Mouse (Mus musculus) adrenal gland, adult 2 months (tissue): ENCODE measurements around the gene Fance. TPM values are rescaled to one million over a fixed set of nuclear protein-coding genes. Genes with fewer than 3 reads are reported as not detected.
"Not testable (repeated sequence)": the region's sequence is repeated elsewhere in the genome, so short reads cannot be mapped to it uniquely, and the experiment has no call there.

Source experiments
- DNase-seq: peaks from one replicate; pipeline ENCODE4 v3.0.0; 2021
- polyA plus RNA-seq: library from polyadenylated mRNA; depleted of rRNA; stranded (reverse); fragments of >200 nt; gene quantifications from 2 replicates; pipeline ENCODE4 v1.2.3, GENCODE M21; 2012
- total RNA-seq, 2 experiments: library from RNA; stranded (reverse); gene quantifications; 2 replicates each; pipeline ENCODE4 v1.2.3; 2021

Gene Fance
- total and polyA plus RNA-seq, 3 experiments, result 19.5 to 31.5 (median 22.5) TPM

DNA sequence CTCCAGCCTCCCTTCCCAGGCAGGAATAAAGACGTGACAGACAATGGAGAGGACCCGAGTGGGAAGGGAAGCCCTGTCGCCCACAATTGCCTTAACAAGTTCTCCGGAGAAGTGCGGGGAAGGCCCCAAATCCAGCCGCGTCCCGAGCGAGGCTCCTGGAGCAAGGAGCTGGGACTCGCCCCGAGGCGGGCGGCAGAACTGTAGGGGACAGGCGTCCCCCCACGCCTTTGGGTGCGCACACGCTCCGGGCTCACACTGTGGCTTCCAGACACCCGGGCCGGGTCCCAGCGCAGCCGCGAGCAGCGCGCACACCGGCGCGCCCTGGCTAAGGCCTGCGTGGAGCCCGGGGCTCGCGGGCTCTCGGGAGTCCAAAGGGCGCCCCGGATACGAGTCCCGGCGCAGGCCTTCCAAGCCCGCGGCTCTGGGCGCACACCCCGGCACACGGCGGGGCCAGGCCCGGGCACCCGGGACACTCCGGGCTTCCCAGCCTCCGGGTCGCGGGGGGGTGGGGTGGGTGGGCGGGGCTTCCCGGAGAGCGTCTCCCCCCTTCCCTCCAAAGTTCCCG, 36.7 kb downstream of the Fance start:
- peak; percentile 78 for DNase-seq

DNA sequence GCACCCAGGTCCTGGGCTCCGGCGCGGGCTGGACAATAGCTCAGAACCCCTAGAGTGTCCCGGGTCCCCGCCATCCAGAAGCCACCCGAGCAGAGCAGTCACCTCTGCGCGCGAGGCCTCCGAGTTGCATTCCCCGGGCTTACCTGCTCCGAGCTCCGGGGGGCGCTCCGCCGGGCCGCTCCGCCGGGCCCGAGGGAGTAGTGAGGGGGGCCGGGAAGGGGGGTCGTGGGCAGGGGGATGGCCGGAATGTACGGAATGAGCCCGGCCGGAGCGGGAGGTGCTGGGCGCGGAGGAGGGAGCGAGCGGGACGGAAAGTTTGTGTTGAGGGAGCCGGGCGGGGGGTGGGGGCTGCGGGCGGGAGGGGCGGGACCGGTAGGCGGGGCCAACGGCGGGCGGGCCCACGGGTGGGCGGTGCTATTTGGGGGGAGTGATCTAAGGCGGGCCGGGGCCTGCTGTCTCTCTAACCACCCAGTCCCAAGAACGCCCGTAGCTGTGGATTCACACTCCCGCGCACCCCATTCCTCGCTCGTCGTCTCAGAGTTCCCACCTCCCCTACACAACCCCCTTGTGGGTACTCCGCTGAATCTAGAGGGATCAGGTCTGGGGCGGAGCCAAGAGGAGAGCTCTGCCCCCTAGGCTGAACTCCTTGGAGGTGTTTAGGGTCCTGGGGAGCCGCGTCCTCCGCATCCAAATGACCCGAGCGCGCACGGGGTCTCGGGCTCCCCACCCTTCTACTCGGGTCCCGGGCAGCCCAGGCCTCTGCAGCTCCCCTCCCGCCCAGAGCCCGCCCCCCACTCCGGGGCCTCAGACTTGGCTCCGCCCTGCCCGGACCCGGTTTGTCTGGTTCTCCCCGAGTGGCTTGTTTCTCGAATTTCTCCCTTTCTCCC, 37.4 kb downstream of the Fance start, which contains the start of gene Tead3:
Tead3 (minus strand) TSS at position 352 of the 887 bp plus-strand sequence.
- peak; percentile 89 for DNase-seq

DNA sequence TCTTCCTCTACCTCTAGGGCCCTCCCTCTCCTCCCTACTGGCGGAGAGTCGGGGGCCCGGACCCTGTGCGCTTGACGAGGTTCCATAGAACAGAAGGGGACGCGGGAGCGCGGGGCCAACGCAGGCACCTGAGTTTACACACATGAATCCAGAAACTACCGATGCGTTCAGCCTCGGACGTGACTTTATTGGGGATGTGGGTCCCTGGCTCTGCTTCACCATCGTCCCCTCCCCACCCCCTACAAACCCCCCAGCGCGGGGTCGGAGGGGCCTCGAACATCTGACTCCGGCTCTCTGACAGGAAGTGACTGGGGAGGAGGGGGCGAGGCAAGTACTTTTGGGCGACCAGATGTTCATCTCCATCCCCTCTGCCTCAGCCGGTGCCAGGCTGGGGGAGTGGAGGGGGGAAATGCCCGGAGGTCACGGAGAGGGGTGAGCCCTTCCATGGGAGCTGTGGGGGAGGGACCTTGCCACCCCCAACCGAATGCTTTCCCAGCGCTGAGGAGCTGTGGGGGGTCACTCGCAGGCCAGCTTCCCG, 38.1 kb downstream of the Fance start:
- no peak for DNase-seq

DNA sequence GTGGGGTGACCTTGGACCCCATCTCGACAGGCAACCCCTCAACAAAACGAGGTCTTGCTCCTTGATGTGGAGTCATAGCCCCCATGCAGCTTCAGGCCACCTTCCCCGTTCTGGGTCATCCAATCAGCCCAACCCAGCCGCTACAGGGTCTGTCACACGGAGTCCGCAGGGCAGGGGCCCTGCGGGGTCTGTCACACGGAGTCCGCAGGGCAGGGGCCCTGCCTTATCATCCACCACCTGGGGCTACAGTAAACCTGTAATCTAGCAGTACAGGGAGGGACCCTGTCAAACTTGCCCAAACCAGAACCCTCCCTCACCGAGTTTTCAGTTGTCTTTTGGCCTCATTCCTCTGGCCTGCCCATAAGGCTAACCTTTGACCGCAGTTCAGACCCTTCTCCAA, 38.7 kb downstream of the Fance start:
- DNase-seq, result no peak

DNA sequence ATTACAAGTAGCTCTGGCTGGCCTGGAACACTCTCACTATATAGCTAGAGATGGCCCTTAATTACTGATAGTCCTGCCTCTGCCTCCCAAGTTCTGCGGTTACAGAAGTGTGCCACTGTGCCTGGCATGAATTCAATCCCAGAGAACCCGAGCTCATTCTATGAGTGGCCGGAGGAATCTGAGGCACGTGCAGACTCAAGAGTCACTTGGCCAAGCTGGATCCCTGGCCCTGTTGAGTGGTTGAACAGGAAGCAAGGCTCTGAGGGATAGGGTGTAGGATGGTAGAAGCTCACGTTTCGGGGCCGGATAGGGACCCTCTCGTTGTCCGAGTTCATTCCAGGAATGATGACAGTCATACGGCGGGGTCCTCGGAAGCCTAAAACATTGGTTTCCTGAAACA, 42.6 kb downstream of the Fance start:
- DNase-seq, result no peak

DNA sequence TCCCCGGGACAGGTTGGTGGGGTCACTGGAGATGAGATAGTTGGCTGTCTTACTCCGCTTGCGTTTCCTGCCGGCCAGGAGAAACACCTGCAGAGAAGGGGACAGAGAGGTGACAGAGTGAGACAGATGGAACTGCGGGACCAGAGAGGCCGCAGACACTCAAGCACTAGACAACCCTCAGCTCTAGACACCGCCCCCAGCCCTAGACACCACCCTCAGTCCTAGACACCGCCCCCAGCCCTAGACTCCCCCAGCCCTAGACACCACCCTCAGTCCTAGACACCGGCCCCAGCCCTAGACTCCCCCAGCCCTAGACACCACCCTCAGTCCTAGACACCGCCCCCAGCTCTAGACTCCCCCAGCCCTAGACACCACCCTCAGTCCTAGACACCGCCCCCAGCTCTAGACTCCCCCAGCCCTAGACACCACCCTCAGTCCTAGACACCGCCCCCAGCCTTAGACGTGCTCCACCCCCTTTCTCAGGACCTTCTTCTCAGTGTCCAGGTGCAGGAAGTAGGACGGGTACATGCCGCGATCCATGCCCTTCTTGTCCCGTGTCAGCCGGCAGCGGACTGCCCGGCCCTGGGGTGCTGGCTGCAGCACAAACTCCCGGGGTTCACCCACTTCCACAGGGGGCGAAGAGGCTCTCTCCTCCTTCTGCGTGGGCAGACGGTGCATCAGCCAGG, 45.4 kb downstream of the Fance start:
- not testable (repeated sequence) for DNase-seq

DNA sequence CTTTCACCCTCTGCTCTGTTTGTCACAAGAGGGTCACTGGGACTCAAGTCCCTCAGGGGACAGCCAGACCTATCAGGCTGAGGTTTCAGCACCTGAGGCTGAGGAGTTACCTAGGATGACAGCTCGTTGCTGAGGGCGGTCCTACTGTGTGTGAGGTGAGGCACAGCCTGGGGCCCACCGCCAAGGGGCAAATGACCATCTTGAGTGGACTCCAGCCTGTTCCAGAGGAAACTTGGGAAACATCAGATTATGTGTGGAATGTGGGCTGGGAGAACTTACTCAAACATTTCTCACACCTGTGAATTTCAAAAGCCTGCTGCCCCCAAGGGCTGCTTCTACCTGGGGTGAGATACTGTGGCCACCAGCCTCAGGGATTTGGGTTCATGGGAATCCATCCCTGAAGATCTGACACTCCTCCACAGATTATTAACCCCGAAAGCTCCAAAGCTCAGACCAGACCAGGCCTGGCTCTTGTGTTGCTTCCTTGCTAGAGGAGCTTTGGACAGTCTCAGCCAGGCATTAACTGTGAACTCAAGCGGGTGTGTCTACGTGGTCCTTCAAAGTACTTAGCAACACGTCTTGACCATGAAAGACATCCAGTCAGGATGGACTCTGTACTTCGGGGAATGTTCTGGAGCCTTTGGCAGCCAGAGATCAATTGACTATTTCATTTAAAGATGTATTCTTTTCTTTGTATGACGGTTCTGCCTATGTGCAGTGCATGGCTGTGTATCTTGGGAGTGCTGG, 47.4 kb downstream of the Fance start:
- DNase-seq, result no peak

DNA sequence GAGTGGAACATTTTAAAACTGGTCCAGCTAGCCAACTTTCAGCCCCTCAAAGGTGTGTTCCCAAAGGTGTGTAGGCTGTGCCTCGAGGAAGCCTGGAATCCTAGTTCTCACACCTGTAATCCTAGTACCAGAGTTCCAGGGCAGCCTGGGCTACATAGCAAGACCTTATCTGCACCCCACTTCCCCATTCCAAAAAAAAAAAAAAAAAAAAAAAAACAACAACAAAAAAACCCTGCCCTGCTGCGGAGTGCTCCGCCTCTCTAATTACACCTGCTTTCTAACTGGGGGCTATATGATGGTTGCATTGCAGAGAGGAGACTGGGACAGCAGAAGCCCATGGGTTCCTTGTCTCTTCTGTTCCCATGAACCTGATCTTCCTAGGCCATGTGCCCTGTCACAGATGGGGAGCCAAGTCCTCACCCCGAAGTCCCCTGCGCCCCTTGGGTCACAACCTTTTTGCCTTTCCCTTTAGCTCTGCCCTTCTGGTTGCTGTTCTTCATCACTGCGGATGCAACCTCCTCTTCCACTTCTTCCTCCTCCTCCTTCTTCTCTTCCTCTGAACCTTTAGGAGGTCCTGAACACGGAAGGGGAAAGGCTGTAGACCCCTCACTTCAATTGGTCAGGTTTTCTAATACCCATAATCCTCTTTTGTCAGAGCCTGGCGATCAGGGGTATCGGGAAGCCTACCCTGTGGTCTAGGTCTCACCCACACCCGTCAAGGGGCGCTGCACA, 48.8 kb downstream of the Fance start:
- DNase-seq, result no peak

DNA sequence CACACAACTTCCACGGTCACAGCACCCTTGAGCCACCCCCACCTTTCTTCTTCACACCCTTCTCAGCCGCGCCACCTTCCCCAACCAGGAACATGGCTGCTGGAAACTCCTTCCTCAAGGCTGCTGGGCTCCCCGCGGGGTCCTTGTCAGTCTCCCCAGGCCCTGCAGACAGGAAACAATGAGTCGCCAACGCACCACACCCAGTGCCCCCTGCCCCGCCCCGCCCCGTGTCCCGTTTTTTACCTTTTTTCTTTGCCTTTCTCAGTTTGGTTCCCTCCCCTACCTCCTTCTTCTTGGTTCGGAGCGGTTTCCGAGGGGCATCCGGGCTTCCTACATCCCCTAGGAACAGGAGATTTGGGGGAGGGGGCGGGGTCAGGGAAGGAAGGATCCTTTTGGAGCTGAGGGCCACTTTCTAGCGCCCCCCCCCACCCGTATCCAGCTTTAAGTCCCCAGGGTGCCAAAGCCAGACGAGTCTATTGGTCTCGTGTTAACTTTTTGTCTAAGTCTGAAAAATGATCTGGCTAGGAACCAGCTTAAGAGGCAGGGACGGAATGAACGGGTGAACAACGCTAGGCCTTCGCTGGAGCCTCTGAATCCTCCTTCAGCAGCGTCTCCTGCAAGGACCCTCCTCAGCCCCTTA, 49.5 kb downstream of the Fance start:
- DNase-seq, result no peak

DNA sequence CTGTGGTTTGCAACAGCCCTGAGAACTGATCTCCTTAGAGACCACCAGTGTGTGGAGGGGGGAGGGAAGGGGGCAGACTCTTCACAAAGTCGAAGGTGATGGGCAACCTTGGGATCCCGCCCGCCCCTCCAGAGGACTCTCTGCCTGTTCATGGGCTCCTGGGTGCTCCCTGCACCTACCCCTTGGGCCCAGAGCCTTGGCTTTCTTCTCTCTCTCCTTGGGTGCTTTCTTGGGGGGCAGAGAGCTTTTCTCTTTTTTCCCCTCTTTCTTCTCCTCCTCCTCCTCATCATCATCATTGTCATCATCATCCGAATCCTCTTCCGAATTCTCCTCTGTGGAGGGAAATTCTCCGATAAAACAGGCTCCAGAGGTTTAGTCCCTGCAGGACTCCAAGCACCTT, 50.2 kb downstream of the Fance start:
- DNase-seq, result no peak

DNA sequence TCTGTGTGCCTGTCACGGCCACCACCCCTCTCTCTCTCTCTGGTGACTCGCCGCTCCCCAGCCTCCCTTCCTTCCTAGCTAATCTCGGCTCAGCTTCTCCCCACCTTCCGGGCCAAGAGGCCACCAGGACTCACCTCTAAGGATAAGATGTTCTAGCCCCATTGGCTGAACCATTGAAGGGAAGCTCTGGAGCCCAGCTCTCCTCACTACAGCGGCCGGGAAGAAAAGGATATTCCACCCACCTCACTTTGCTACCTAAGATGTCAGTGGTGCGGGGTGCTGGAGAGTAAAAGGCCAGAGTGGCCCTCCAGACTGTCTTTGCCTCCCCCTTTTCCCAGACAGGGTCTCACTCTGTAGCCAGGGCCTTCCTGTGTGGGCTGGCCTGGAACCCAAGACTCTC, 51.8 kb downstream of the Fance start, which contains the start of gene Tulp1:
Tulp1 (minus strand) TSS at position 101 of the 400 bp plus-strand sequence.
- no peak for DNase-seq

DNA sequence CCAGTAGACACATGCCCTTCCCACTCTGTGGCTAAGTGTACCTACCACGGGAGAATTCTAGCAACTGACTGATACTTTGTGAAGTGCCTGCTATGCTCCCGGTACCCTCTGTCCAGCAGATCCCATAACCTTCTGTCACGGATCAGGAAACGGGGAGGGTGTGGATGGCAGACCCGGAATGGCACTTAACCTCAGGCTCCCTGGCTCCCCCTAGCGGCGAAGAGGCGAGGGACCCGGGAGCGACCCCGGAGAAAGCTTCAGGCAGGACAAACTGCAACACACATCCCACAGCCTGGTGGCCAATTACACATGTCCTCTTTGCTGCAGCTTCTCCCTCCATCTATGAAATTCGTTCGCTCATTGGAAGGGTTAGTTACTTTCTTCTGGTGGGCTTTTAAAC, 55.1 kb downstream of the Fance start:
- DNase-seq, result peak; percentile 78

DNA sequence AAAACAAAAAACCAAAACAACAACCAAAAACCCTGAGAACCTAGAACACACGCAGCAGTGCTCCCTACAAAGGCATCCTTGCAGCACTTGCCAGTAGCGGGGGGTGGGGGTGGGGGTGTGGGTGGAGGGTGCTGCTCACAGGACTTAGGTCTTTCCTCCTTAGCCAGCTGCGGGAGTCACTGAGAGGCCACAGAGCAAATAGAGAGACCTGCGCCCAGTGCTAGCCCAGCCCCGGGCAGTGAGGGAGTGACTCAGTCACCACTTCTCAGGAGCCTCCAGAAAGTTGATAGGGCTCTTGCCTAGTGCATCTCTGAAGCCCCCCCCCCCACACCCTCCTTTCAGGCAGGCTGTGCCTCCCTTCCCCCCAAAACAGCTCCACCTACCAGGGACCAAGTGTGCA, 55.7 kb downstream of the Fance start:
- DNase-seq, result no peak

DNA sequence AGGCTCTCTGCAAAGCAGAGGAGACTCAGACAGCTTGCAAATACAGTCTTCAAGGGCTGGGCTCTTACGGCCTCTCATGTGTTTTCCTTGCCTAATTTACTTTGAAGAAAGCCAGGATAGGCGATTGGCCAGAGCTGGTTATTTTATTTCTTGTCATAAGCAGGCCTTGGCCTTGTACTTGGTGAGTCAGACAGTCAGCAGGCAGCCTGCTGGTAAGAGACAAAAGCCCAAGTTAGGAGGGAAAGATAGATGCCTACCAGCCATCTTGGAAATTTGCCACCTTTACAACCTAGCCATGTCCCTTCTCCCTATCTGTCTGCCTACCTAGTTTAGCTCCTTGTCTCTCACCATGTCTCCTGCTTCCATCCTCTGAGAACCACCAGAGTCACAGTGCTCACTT, 58.0 kb downstream of the Fance start:
- DNase-seq, result peak; percentile 83

DNA sequence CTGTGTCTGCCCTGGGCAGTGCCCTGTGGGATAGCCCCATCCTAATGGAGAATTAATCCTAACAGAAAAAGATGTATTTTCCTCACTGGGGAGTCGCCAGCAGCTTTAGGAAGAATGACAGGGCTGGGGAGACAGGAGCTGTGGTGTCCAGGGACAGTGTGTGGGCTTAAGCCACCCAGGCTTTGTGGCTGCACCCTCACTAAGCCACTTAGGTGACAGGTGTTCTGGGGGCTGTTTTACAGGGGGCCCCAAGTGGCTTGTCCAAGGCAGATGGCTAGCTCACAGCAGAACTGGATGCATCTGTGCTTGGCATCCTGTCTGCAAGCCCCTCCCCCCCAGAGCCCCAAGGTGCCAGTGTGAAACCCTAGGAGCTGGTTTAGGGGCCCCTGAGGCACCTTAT, 58.6 kb downstream of the Fance start:
- DNase-seq, result no peak

DNA sequence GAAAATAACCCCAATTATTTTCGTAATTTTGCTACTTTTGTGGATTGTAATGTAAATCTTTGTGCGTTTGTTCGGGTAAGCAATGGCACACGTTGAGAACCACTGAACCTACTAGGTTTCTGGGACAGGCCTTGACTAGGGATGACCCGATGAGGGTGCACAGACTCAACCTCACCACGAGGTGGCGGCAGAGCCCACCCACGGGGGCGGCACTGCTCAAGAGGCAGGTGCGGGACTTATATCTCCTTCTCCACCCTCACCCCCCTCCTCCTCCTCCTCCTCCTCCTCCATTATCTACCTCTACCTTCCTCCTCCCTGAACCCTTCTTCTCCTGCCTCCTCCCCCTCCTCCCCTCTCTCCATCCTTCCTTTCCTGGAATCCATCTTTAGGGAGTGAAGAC, 60.5 kb downstream of the Fance start:
- DNase-seq, result peak; percentile 57

DNA sequence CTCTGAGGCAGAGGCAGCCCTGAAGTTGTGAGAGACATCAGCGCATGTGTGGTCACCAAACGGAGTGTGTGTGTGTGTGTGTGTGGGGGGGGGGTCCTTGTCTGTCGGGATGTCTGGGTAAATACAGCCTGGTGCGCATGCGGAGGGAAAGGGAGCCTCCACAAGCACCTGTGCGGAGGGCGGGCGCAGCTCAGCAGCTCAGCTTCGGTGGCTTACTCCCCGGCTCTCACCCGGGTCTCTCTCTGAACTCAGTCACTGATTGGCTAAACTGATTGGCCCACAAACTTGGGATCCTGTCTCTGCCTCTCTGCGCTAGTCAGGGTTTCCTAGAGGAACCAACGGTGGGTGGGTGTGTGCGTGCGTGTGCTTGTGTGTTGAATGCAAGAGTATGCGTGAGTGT, 61.2 kb downstream of the Fance start:
- DNase-seq, result no peak

DNA sequence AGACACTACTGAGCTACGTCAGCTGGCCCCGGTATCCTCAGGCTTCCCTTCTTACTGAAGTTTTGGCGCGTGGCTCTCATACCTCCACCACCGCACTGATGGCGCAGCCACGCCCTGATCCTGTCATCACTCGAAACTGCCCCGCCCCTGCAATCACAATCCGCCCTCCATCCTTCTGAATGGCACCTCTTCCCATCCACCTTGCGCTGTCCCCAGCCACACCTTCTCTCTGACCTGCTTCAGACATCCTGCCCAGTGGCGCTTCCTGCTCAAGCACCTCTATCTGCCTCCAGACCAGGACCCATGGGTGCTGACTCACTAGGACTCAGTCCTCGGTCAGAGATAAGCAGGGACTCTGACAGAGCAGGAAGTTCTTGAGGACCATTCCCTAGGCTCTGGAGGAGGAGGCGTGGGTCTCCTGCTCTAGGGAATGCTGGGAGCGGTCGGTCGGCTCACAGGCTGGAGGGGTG, 62.3 kb downstream of the Fance start:
- DNase-seq, result no peak
